Mouse (Mus musculus): Measurements from ENCODE around the gene Atp11c. TPM values are rescaled to one million over a fixed set of nuclear protein-coding genes. Genes with fewer than 3 reads are reported as not detected.
A peak's percentile ranks its signal among the peaks of the same experiment; 100 is the strongest.

The Atp11c gene
- polyA plus RNA-seq, 1 experiment = 3.4 TPM

GRCm38 (mm10) chrX:60178025-60178743, 414.3 kb downstream of the Atp11c start:
- H3K4me1 ChIP-seq (ENCODE audit: control insufficient read depth, insufficient read depth, low read length) = peaks cover 6% of the 10 kb centered on the region
- TF ChIP-seq CTCF (IDR thresholded peaks at IDR 0.05; ENCODE audit: control insufficient read depth, insufficient read depth, insufficient replicate concordance, low read depth, low read length) (no peak), POLR2A (IDR thresholded peaks at IDR 0.05; ENCODE audit: control insufficient read depth, low read depth, low read length) (no peak)
- H3K36me3 ChIP-seq (ENCODE audit: control insufficient read depth, insufficient read depth, low read length) = no peaks in the 10 kb centered on the region
- 0 out of 2 replicates have a peak overlapping the region, but pooled peaks have one; percentile 17 for H3K27ac ChIP-seq (ENCODE audit: control insufficient read depth, insufficient read depth, low read depth, low read length)
- H3K27me3 ChIP-seq (ENCODE audit: control insufficient read depth, insufficient read depth, low read length) = no peaks in the 10 kb centered on the region
- peak overlapping the region; percentile 65 for H3K4me3 ChIP-seq (ENCODE audit: control insufficient read depth, low read depth, low read length)

Other genes starting within 250 kb of the Atp11c start
- 6.3 and 9.6 TPM in 2 replicates for gene Gm7073, start 53.4 kb downstream of the Atp11c start, polyA plus RNA-seq (2012; rRNA removed)